In the genomic region with DNA sequence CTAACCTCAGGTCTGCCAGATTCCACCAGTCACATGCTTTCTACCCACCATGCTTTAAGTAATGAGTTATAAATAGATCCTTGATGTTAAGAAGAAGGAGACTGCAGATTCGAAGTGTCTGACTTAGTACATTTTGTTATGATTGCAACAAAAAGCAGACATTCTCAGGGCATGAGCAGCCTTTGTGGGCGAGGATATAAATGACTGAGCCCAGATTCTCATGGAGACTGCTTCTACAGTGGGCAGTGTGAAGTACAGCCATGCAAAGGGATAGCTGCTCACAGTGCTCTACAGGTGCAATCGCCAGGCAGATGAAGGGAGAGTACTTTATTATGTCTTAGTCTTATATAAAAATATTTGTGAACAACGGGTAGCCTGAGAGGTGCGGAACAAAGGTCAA, we compare ENCODE assay signal across 25 mouse cellular contexts. TPM values are rescaled to one million over a fixed set of nuclear protein-coding genes. Genes with fewer than 3 reads are reported as not detected.
DNase-seq lines count a peak whose midpoint lies in the region.
"Had no signal": no experiment of that assay in that cellular context is flagged by ENCODE, and none has a peak within 500 bp of the region (broad histone marks: within the 10 kb centered on the region; RNA-seq: fewer than 3 reads in every experiment).

No protein-coding gene starts in this region.

- no peak overlapping the region for H3K4me3 ChIP-seq in heart, embryonic 10.5 days
- H3K4me3 ChIP-seq: embryonic facial prominence, embryonic 10.5 days; embryonic facial prominence, embryonic 13.5 days; erythroblast, embryonic 14.5 days; forebrain, embryonic 12.5 days; forebrain, embryonic 15.5 days; heart, embryonic 12.5 days; heart, embryonic 15.5 days; hindbrain, embryonic 12.5 days; hindbrain, embryonic 15.5 days had no signal

- peak; percentile 40 for DNase-seq in heart, adult 11 months
- DNase-seq in heart, embryonic 10.5 days (ENCODE audit: low spot score): no peak
- DNase-seq in left cerebral cortex, postnatal 25 days (ENCODE audit: low spot score in 2 of 2): peak; percentile 4 to 47
- DNase-seq in left cerebral cortex, adult 11 months (ENCODE audit: low spot score): no peak
- DNase-seq in brain, adult 2 months (ENCODE audit: low read depth, low spot score): peak; percentile 51
- DNase-seq in telencephalon, adult 2 months (ENCODE audit: low read depth, low spot score): peak; percentile 23
- DNase-seq: adrenal gland, adult 2 months; adrenal gland, postnatal 14 days; cerebellum, adult 11-12 months; cerebellum, adult 8-10 months; cerebellum, postnatal 10 days; cerebellum, postnatal 36 days; embryo, embryonic 11 days; gastrocnemius, postnatal 10 days; gastrocnemius, postnatal 36 days had no signal

- H3K9me3 ChIP-seq in heart, embryonic 10.5 days: no peaks in the 10 kb centered on the region
- H3K9me3 ChIP-seq: embryonic facial prominence, embryonic 10.5 days; embryonic facial prominence, embryonic 13.5 days; forebrain, embryonic 12.5 days; forebrain, embryonic 15.5 days; heart, embryonic 12.5 days; heart, embryonic 15.5 days; hindbrain, embryonic 12.5 days; hindbrain, embryonic 15.5 days had no signal

- WGBS in heart, embryonic 10.5 days: 78% methylated on average over 5 of the region's 5 CpGs

- no peaks in the 10 kb centered on the region for H3K27me3 ChIP-seq in heart, embryonic 10.5 days (ENCODE audit: insufficient read depth, poor library complexity, severe bottlenecking)
- H3K27me3 ChIP-seq: embryonic facial prominence, embryonic 13.5 days; forebrain, embryonic 12.5 days; forebrain, embryonic 15.5 days; heart, embryonic 12.5 days; heart, embryonic 15.5 days; hindbrain, embryonic 12.5 days; hindbrain, embryonic 15.5 days had no signal

- no peak overlapping the region for H3K27ac ChIP-seq in heart, embryonic 10.5 days
- H3K27ac ChIP-seq: embryonic facial prominence, embryonic 10.5 days; embryonic facial prominence, embryonic 13.5 days; forebrain, embryonic 12.5 days; forebrain, embryonic 15.5 days; heart, embryonic 15.5 days; hindbrain, embryonic 12.5 days; hindbrain, embryonic 15.5 days had no signal

- intact Hi-C loops in left cerebral cortex, postnatal 25 days (cut with DNase I): no loop called here

- no peaks in the 10 kb centered on the region for H3K36me3 ChIP-seq in heart, embryonic 10.5 days
- H3K36me3 ChIP-seq: embryonic facial prominence, embryonic 10.5 days; embryonic facial prominence, embryonic 13.5 days; forebrain, embryonic 12.5 days; forebrain, embryonic 15.5 days; heart, embryonic 12.5 days; heart, embryonic 15.5 days; hindbrain, embryonic 12.5 days; hindbrain, embryonic 15.5 days had no signal

- H3K4me1 ChIP-seq in heart, embryonic 10.5 days: no peaks in the 10 kb centered on the region
- H3K4me1 ChIP-seq: embryonic facial prominence, embryonic 10.5 days; embryonic facial prominence, embryonic 13.5 days; forebrain, embryonic 12.5 days; forebrain, embryonic 15.5 days; heart, embryonic 12.5 days; heart, embryonic 15.5 days; hindbrain, embryonic 12.5 days; hindbrain, embryonic 15.5 days had no signal

RNA-seq across cellular contexts. Expression of a gene that starts 49.8 kb away (rescaled TPM):
- 1.4 and 2.2 TPM in 2 replicates for polyA plus RNA-seq in heart, embryonic 10.5 days (2016; fragmentation: Nextera tagmentation; extraction: Ambion mirVana)
- total RNA-seq in left cerebral cortex, postnatal 25 days (2021): 100 to 1,000 TPM; 130 to 132 TPM
- total RNA-seq: MEL had no signal

Comparison
In these comparisons a context has a peak if more than half of its experiments do, and no peak if none do; other contexts are left out.
1. DNase-seq: peak in heart, adult 11 months (single experiment), left cerebral cortex, postnatal 25 days (2 of 2), brain, adult 2 months (single experiment) and telencephalon, adult 2 months (single experiment); none in heart, embryonic 10.5 days (single experiment) and left cerebral cortex, adult 11 months (single experiment).